Mouse (Mus musculus): Measurements from ENCODE around the gene Kcna7.
"Not testable (repeated sequence)": the region's sequence is repeated elsewhere in the genome, so short reads cannot be mapped to it uniquely, and the experiment has no call there.

The Kcna7 gene

GRCm38 (mm10) chr7:45395129-45395541, 10.3 kb upstream of the Kcna7 start:
- DNase-seq (ENCODE audit: low spot score in 2 of 2), result no peak

DNA sequence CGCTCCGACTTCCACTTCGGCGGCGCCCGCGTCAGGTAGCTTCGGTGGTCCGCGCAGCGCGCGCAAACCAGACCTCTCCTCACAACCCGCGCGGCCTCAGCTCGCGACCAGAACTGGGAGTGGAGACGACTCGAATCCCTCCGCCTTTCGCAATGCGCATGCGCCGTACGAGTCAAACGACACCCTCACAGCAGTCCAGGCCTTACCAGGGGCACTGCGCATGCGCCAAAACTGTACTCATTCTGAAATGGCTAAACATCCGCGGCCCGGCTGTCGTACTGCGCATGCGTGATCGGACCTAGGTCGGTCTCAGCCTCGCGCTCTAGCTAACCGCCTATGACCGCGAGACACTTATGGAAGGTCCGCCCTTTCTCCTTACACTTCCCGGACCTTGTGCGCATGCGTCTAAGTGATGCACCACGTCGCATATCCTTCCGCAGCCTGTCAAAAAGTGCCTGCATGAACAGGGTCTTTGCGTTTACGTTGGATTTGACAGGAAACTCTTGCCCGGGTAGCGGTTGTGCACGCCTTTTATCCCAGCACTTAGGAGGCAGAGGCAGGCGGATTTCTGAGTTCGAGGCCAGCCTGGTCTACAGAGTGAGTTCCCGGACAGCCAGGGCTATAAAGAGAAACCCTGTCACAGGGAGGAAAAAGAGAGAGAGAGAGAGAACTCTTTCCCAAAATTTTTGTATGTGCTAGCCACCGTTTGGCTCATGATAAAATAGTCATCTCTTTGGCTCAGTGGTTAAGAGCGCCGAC, 9.7 kb upstream of the Kcna7 start, which contains the start of gene Snrnp70:
Snrnp70 (minus strand) TSS at position 165 of the 759 bp plus-strand sequence.
- peak; percentile 100 for DNase-seq (ENCODE audit: low spot score in 2 of 2)

DNA sequence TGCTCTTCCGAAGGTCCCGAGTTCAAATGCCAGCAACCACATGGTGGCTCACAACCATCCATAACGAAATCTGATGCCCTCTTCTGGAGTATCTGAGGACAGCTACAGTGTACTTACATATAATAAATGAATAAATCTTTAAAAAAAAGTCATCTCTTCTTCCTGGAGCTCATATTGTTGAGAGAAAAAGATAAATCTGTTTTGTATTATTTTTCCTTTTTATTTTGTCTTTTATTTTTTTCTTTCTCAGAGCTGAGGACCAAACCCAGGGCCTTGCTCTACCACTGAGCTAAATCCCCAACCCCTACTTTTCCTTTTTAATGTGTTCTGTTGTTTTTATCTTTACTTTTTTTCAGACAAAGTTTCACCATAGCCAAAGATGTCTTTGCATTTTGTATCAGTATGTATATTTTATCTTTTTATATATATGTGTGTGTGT, 9.1 kb upstream of the Kcna7 start:
- DNase-seq (ENCODE audit: low spot score in 2 of 2), result not testable (repeated sequence)

DNA sequence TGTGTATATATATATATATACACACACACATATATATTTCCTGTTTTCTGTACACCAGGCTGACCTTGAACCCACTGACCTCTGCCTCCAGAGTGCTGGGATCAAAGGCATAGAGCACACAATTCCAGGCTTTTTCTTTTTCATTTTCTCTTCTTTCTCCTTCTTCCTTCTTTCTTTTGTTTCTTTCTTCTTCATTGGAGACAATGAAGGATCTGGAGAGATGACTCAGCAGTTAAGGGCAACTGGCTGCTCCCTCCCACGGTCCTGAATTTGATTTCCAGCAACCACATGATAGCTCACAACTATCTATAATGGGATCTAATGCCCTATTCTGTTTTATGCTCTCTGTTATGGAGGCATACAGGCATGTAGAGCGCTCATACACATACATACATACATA, 8.7 kb upstream of the Kcna7 start:
- no peak for DNase-seq (ENCODE audit: low spot score in 2 of 2)

DNA sequence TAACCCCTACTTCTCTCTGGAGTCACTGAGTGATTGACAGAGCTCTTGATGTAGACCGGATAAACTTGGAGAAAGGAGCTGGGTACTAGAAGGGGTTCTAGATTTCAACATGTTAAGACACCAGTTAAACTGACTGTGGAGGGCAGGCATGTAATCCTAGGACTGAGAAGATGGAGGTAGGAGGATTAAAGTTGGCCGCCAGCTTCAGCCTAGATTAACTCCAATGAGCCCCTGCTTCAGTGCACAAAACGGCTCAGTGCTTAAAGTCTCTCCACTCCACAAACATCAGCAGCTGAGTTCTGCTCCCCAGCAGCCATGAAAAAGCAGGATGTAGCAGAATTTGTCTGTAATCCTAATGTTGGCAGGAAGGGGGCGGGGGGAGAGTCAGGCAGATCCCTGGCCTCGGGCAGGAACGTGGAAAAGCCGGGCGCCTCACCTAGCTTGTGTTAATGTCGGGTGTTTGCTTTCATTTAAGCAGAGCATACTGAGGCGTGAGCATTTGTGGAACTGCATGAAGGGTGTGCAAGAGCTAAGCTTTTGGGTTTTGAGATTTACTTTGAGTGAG, 3.9 kb upstream of the Kcna7 start:
- DNase-seq (ENCODE audit: low spot score in 2 of 2), result no peak

GRCm38 (mm10) chr7:45403532-45404261, 1.8 kb upstream of the Kcna7 start:
- DNase-seq (ENCODE audit: low spot score in 2 of 2), result no peak

GRCm38 (mm10) chr7:45406157-45407156, 1.0 kb downstream of the Kcna7 start:
- DNase-seq (ENCODE audit: low spot score in 2 of 2), result no peak

- no peak for DNase-seq (ENCODE audit: low spot score in 2 of 2)
These were observed 2.4 kb downstream of the Kcna7 start for GRCm38 (mm10) chr7:45407836-45408235.

GRCm38 (mm10) chr7:45408351-45408750, 2.9 kb downstream of the Kcna7 start:
- no peak for DNase-seq (ENCODE audit: low spot score in 2 of 2)

DNA sequence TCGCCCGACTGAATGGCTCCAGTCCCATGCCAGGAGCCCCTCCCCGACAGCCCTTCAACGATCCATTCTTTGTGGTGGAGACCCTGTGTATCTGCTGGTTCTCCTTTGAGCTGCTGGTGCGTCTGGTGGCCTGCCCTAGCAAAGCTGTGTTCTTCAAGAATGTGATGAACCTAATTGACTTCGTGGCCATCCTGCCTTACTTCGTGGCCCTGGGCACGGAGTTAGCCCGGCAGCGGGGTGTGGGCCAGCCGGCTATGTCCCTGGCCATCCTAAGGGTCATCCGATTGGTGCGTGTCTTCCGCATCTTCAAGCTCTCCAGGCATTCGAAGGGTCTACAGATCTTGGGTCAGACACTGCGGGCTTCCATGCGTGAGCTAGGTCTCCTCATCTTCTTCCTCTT, 3.5 kb downstream of the Kcna7 start:
- DNase-seq (ENCODE audit: low spot score in 2 of 2), result no peak

DNA sequence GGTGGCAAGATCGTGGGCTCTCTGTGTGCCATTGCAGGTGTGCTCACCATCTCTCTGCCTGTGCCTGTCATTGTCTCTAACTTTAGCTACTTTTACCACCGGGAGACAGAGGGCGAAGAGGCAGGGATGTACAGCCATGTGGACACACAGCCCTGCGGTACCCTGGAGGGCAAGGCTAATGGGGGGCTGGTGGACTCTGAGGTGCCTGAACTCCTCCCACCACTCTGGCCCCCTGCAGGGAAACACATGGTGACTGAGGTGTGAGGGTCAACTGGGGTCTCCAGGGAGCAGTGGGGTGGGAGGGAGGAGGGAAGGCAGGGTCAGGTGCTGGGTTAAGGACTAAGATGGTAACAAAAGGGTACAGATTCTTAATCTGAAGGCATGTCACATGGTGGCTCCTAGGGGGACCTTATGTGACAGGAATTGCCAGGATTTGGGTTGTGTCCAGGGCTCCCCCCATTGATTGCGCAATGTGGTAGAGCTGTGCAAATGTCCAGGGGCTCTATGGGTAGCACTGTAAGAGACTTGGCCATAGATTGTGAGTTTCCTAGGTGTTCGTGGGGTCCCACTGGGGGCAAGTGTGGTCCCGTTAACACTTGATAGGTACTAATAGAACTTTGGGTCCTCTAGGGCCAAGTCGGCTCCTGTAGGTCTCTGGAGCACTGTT, 4.2 kb downstream of the Kcna7 start:
- no peak for DNase-seq (ENCODE audit: low spot score in 2 of 2)

- DNase-seq (ENCODE audit: low spot score in 2 of 2), result no peak
These were observed 7.0 kb downstream of the Kcna7 start for GRCm38 (mm10) chr7:45412421-45412820.

DNA sequence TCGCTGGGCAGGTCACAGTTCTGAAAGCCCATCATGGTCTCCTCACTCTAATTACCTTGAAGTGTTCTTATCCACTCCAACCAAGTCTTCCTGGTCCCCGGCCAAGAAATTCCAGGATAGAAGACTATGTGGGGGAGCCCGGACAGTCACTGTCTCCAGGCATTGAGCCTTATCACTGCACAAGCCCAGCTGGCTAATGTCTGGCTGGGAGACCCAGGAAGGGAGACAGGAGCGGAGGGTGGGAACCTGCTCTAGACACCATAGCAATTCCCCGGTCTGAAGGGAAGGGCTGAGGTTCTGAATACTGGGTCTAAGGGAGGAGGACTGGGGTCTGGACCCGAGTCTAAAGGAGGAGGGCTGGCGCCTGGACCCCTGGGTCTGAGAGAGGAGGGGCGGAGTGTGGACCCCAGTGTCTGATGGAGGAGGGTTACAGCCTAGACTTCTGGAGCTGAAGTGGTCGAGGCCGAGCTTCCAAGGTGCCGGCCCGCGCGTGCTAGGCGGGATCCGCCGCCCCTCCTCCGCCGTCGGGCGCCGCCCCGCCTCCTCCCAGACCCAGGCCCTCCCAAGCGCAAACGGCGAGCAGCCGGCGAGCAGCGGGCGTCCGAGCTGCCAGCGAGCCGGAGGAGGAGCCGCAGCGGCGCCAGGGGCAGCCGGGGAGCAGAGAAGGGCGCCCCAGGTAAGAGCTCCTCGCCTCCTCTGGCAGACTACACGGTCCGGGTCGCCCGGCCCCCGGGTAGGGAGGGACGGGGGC, 7.8 kb downstream of the Kcna7 start, which contains the start of gene Ntf5:
Ntf5 (plus strand) TSS at position 583 of the 751 bp plus-strand sequence.
- no peak for DNase-seq (ENCODE audit: low spot score in 2 of 2)

- no peak for DNase-seq (ENCODE audit: low spot score in 2 of 2)
These were observed 8.6 kb downstream of the Kcna7 start for GRCm38 (mm10) chr7:45413864-45414739.

- no peak for DNase-seq (ENCODE audit: low spot score in 2 of 2)
These were observed 9.3 kb downstream of the Kcna7 start for GRCm38 (mm10) chr7:45414740-45415224.

DNA sequence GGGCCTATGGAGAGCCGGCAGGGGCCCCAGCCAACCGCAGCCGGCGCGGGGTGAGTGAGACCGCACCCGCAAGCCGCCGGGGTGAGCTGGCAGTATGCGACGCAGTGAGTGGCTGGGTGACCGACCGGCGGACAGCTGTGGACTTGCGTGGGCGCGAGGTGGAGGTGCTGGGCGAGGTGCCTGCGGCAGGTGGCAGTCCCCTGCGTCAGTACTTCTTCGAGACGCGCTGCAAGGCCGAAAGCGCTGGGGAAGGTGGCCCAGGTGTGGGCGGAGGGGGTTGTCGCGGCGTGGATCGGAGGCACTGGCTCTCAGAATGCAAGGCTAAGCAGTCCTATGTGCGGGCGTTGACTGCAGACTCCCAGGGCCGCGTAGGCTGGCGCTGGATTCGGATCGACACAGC, 10.2 kb downstream of the Kcna7 start:
- DNase-seq (ENCODE audit: low spot score in 2 of 2), result no peak

- no peak for DNase-seq (ENCODE audit: low spot score in 2 of 2)
These were observed 12.6 kb downstream of the Kcna7 start for GRCm38 (mm10) chr7:45417962-45418492.

DNA sequence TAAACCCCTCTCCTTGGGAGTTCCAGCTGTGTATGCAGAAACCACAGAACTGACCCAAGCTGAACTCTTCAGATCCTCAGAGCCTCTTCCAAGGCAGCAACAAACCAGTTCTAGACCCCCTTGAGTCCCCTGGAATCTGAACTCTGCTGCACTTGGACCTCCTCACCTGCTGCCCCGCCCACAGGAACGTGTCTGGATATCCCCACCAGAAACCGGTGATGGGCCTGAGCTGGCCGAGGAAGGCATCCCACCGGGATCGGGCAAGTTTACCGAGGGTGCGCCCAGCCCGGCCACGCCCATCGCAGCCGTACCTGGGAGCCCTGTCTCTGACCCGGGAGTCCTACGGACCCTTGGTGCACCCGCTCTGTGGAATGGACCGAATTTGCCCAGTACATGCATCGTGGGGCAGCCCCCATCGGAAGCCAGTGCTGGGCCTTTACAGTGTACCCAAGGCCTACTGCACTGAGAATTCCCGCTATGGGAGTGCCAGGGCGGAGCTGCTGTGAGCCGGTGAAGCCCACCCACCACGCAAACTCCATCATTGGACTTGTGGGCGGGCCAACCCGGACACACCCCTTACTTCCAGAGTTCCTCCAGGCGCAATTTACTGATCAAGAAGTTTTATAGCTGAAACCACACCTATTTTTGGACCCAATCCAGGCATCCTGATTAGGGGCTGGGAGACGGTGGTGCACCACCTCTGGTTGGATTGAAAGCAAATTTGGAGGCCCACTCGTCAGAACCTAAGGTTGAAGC, 14.6 kb downstream of the Kcna7 start:
- no peak for DNase-seq (ENCODE audit: low spot score in 2 of 2)

Data from frontal cortex, postnatal 25 days (tissue).